Mouse (Mus musculus) large intestine, adult 2 months (tissue): Measurements from ENCODE around the gene Abca7. TPM values are rescaled to one million over a fixed set of nuclear protein-coding genes. Genes with fewer than 3 reads are reported as not detected.

ENCODE experiments used
- DNase-seq: peaks from one replicate; pipeline ENCODE4 v3.0.0-alpha.2; 2012; ENCODE audit warnings: low read depth, low spot score
- WGBS: fragments of 180-500 bp; shearing (Covaris S2); methylation state at CpG from one replicate; pipeline ENCODE4 v1.1.7; 2018; 5-methylcytosine and 5-hydroxymethylcytosine counted together
- polyA plus RNA-seq: library from polyadenylated mRNA; depleted of rRNA; stranded (reverse); fragments of >200 nt; gene quantifications from 2 replicates; pipeline ENCODE4 v1.2.3, GENCODE M21; 2012

Abca7 gene
- polyA plus RNA-seq, 1 experiment, result 17.3 TPM

GRCm38 (mm10) chr10:79989272-79989786 lies 7.0 kb upstream of the Abca7 start:
- 14% methylated on average over 8 of the region's 8 CpGs for WGBS
- no peak for DNase-seq

- DNase-seq, result no peak
- WGBS, result 61% methylated on average over 15 of the region's 15 CpGs
Measured at GRCm38 (mm10) chr10:79989870-79990269, 6.4 kb upstream of the Abca7 start.

- DNase-seq, result no peak
- 63% methylated on average over 12 of the region's 12 CpGs for WGBS
Measured at GRCm38 (mm10) chr10:79991099-79991498, 5.2 kb upstream of the Abca7 start.

GRCm38 (mm10) chr10:79991548-79991947 lies 4.7 kb upstream of the Abca7 start:
- 92% methylated on average over 6 of the region's 6 CpGs for WGBS

GRCm38 (mm10) chr10:79994397-79995115 lies 1.7 kb upstream of the Abca7 start:
- no peak for DNase-seq
- 45% methylated on average over 16 of the region's 16 CpGs for WGBS

More at GRCm38 (mm10) chr10:79991548-79991947, 4.7 kb upstream of the Abca7 start:
- no peak for DNase-seq

- WGBS, result 69% methylated on average over 1 of the region's 1 CpGs
- DNase-seq, result no peak
Measured at GRCm38 (mm10) chr10:79995636-79996035, 658 bp upstream of the Abca7 start.

- WGBS, result under 1% methylated on average over 35 of the region's 35 CpGs
- DNase-seq, result no peak
Measured at GRCm38 (mm10) chr10:79997034-79997760, 903 bp downstream of the Abca7 start.

- DNase-seq, result no peak
- 24% methylated on average over 15 of the region's 15 CpGs for WGBS
Measured at GRCm38 (mm10) chr10:79997819-79998218, 1.5 kb downstream of the Abca7 start.

- 84% methylated on average over 9 of the region's 9 CpGs for WGBS
Measured at GRCm38 (mm10) chr10:80001945-80002344, 5.7 kb downstream of the Abca7 start.

GRCm38 (mm10) chr10:80002829-80003228 lies 6.5 kb downstream of the Abca7 start:
- 83% methylated on average over 21 of the region's 21 CpGs for WGBS
- DNase-seq, result no peak

More at GRCm38 (mm10) chr10:80001945-80002344, 5.7 kb downstream of the Abca7 start:
- no peak for DNase-seq

GRCm38 (mm10) chr10:80003374-80004232 lies 7.3 kb downstream of the Abca7 start:
- no peak for DNase-seq
- WGBS, result 57% methylated on average over 9 of the region's 9 CpGs

GRCm38 (mm10) chr10:80004233-80004705 lies 8.0 kb downstream of the Abca7 start:
- 83% methylated on average over 8 of the region's 8 CpGs for WGBS
- DNase-seq, result no peak

GRCm38 (mm10) chr10:80011740-80012139 lies 15.4 kb downstream of the Abca7 start:
- WGBS, result 95% methylated on average over 6 of the region's 6 CpGs
- no peak for DNase-seq

- DNase-seq, result no peak
- 80% methylated on average over 25 of the region's 25 CpGs for WGBS
Measured at GRCm38 (mm10) chr10:80013609-80014008, 17.3 kb downstream of the Abca7 start.

GRCm38 (mm10) chr10:80014484-80015290 lies 18.4 kb downstream of the Abca7 start:
- WGBS, result 27% methylated on average over 28 of the region's 28 CpGs
- DNase-seq, result peak; percentile 89

GRCm38 (mm10) chr10:80015583-80015982 lies 19.3 kb downstream of the Abca7 start:
- WGBS, result 84% methylated on average over 10 of the region's 10 CpGs
- DNase-seq, result no peak

GRCm38 (mm10) chr10:80016511-80016910 lies 20.2 kb downstream of the Abca7 start, which contains the start of gene Arhgap45:
TSS of gene Arhgap45 (plus strand) at chr10:80016653.
- no peak for DNase-seq
- 78% methylated on average over 11 of the region's 11 CpGs for WGBS

GRCm38 (mm10) chr10:80016931-80017330 lies 20.6 kb downstream of the Abca7 start:
- 77% methylated on average over 10 of the region's 10 CpGs for WGBS
- DNase-seq, result no peak

GRCm38 (mm10) chr10:80017361-80017760 lies 21.1 kb downstream of the Abca7 start:
- DNase-seq, result no peak
- 44% methylated on average over 3 of the region's 3 CpGs for WGBS
